Mouse (Mus musculus) embryonic facial prominence, embryonic 15.5 days (tissue): ENCODE data around the gene 2410015M20Rik. TPM values are rescaled to one million over a fixed set of nuclear protein-coding genes. Genes with fewer than 3 reads are reported as not detected.
A peak's percentile ranks its signal among the peaks of the same experiment; 100 is the strongest.

Experiments used
- ATAC-seq: fragments of 200-750 bp; cut with Nextera tagmentation; 2 replicates; pipeline ENCODE4 v1.8.0; 2017; ENCODE audit warnings: low read depth, moderate TSS enrichment; ENCODE audit not compliant: insufficient number of reproducible peaks, low FRiP score, low TSS enrichment
- H3K27ac ChIP-seq: fragments of 300-500 bp; sonication (generic); replicated peaks from 2 replicates; pipeline ENCODE4 v1.5.1; 2015; ENCODE audit warnings: mild to moderate bottlenecking, inconsistent platforms
- H3K27me3 ChIP-seq: fragments of 300-500 bp; sonication (generic); 2 replicates; pipeline ENCODE4 v1.6.1; 2015; ENCODE audit warnings: inconsistent platforms
- H3K36me3 ChIP-seq: fragments of 300-500 bp; sonication (generic); 2 replicates; pipeline ENCODE4 v1.6.1; 2015; ENCODE audit warnings: mild to moderate bottlenecking, inconsistent platforms
- H3K4me1 ChIP-seq: fragments of 300-500 bp; sonication (generic); 2 replicates; pipeline ENCODE4 v1.6.1; 2015; ENCODE audit warnings: inconsistent platforms
- H3K4me2 ChIP-seq: fragments of 300-500 bp; sonication (generic); replicated peaks from 2 replicates; pipeline ENCODE4 v1.6.1; 2015; ENCODE audit warnings: mild to moderate bottlenecking, inconsistent platforms
- H3K4me3 ChIP-seq: fragments of 300-500 bp; sonication (generic); replicated peaks from 2 replicates; pipeline ENCODE4 v1.5.1; 2015; ENCODE audit warnings: mild to moderate bottlenecking, inconsistent platforms
- H3K9ac ChIP-seq: fragments of 300-500 bp; sonication (generic); 2 replicates; pipeline ENCODE4 v1.6.1; 2015; ENCODE audit warnings: inconsistent platforms
- H3K9me3 ChIP-seq: fragments of 300-500 bp; sonication (generic); replicated peaks from 2 replicates; pipeline ENCODE4 v1.6.1; 2016; ENCODE audit warnings: inconsistent platforms
- WGBS: fragments of 180-500 bp; shearing (Covaris S2); methylation state at CpG from one replicate; pipeline ENCODE4 v1.1.7; 2015; 5-methylcytosine and 5-hydroxymethylcytosine counted together
- polyA plus RNA-seq: library from polyadenylated mRNA; unstranded; fragments of >200 nt; fragmentation: Nextera tagmentation; extraction: Ambion mirVana; gene quantifications from 2 replicates; pipeline ENCODE4 v1.2.1, GENCODE M21; 2015

2410015M20Rik gene
- polyA plus RNA-seq, 1 experiment from 2014 or later, result 262 TPM

- 92% methylated on average over 29 of the region's 29 CpGs for WGBS
- Histone ChIP-seq H3K4me3 (no peak overlapping the region), H3K27me3 (no peaks in the 10 kb centered on the region), H3K36me3 (peaks cover 100% of the 10 kb centered on the region), H3K27ac (no peak overlapping the region), H3K9ac (no peak overlapping the region), H3K9me3 (no peaks in the 10 kb centered on the region), H3K4me1 (no peaks in the 10 kb centered on the region), H3K4me2 (no peak overlapping the region)
- ATAC-seq, result no peak
These were observed 43.3 kb downstream of the 2410015M20Rik start for GRCm38 (mm10) chr17:56566293-56566692.

- Histone ChIP-seq H3K4me3 (no peak overlapping the region), H3K9me3 (no peaks in the 10 kb centered on the region), H3K36me3 (peaks cover 63% of the 10 kb centered on the region), H3K27ac (no peak overlapping the region), H3K27me3 (no peaks in the 10 kb centered on the region), H3K9ac (no peak overlapping the region), H3K4me2 (no peak overlapping the region), H3K4me1 (no peaks in the 10 kb centered on the region)
- WGBS, result 91% methylated on average over 2 of the region's 2 CpGs
- no peak for ATAC-seq
These were observed 47.7 kb downstream of the 2410015M20Rik start for GRCm38 (mm10) chr17:56561866-56562265.

GRCm38 (mm10) chr17:56560131-56560530, 49.4 kb downstream of the 2410015M20Rik start:
- Histone ChIP-seq H3K27ac (no peak overlapping the region), H3K9me3 (no peaks in the 10 kb centered on the region), H3K4me1 (no peaks in the 10 kb centered on the region), H3K9ac (no peak overlapping the region), H3K36me3 (peaks cover 45% of the 10 kb centered on the region), H3K4me2 (no peak overlapping the region), H3K27me3 (no peaks in the 10 kb centered on the region), H3K4me3 (no peak overlapping the region)
- WGBS, result 55% methylated on average over 1 of the region's 1 CpGs
- ATAC-seq, result no peak

- no peaks in the 10 kb centered on the region for H3K4me1 ChIP-seq
- WGBS, result 71% methylated on average over 3 of the region's 3 CpGs
- ATAC-seq, result no peak
These were observed 50.2 kb downstream of the 2410015M20Rik start for GRCm38 (mm10) chr17:56559386-56559785.

GRCm38 (mm10) chr17:56558448-56558847, 51.1 kb downstream of the 2410015M20Rik start:
- peak; percentile 56; the same call in 1 of the 2 replicates for ATAC-seq
- Histone ChIP-seq H3K4me1 (no peaks in the 10 kb centered on the region), H3K4me3 (no peak overlapping the region), H3K27me3 (no peaks in the 10 kb centered on the region), H3K9ac (no peak overlapping the region), H3K9me3 (no peaks in the 10 kb centered on the region), H3K36me3 (peaks cover 28% of the 10 kb centered on the region), H3K4me2 (no peak overlapping the region), H3K27ac (no peak overlapping the region)
- 26% methylated on average over 3 of the region's 3 CpGs for WGBS

More at GRCm38 (mm10) chr17:56559386-56559785, 50.2 kb downstream of the 2410015M20Rik start:
- Histone ChIP-seq H3K27me3 (no peaks in the 10 kb centered on the region), H3K9ac (no peak overlapping the region), H3K4me2 (no peak overlapping the region), H3K27ac (no peak overlapping the region), H3K9me3 (no peaks in the 10 kb centered on the region), H3K4me3 (no peak overlapping the region), H3K36me3 (peaks cover 38% of the 10 kb centered on the region)

Other genes starting within 250 kb of the 2410015M20Rik start
- 116 and 118 TPM in 2 replicates for gene Ptprs, start 133.3 kb downstream of the 2410015M20Rik start, polyA plus RNA-seq
- gene Znrf4, start 97.3 kb downstream of the 2410015M20Rik start, polyA plus RNA-seq, result not detected in 2 replicates
- 13.1 and 16.5 TPM in 2 replicates for gene Gm20219, start 55.4 kb downstream of the 2410015M20Rik start, polyA plus RNA-seq
- 87.5 and 98.4 TPM in 2 replicates for gene Safb2, start 25.2 kb downstream of the 2410015M20Rik start, polyA plus RNA-seq
- 101 and 109 TPM in 2 replicates for gene Safb, start 24.9 kb downstream of the 2410015M20Rik start, polyA plus RNA-seq
- gene Rpl36, start 3.6 kb upstream of the 2410015M20Rik start, polyA plus RNA-seq, result 1,900 and 1,905 TPM in 2 replicates
- 49.7 and 50.5 TPM in 2 replicates for gene Lonp1, start 17.1 kb upstream of the 2410015M20Rik start, polyA plus RNA-seq
- gene Catsperd, start 18.4 kb upstream of the 2410015M20Rik start, polyA plus RNA-seq, result 0.45 and 1.0 TPM in 2 replicates
- gene Ranbp3, start 63.5 kb upstream of the 2410015M20Rik start, polyA plus RNA-seq, result 90.4 and 91.7 TPM in 2 replicates
- gene Ndufa11, start 108.0 kb upstream of the 2410015M20Rik start, polyA plus RNA-seq, result 422 and 425 TPM in 2 replicates
- gene Vmac, start 108.3 kb upstream of the 2410015M20Rik start, polyA plus RNA-seq, result 23.9 and 26.1 TPM in 2 replicates
- 24.6 and 29.5 TPM in 2 replicates for gene Nrtn, start 147.8 kb upstream of the 2410015M20Rik start, polyA plus RNA-seq
- 44.4 and 47.8 TPM in 2 replicates for gene Dus3l, start 155.0 kb upstream of the 2410015M20Rik start, polyA plus RNA-seq
- 0.49 and 1.2 TPM in 2 replicates for gene Prr22, start 160.5 kb upstream of the 2410015M20Rik start, polyA plus RNA-seq
- 7.5 and 9.9 TPM in 2 replicates for gene Rfx2, start 221.2 kb upstream of the 2410015M20Rik start, polyA plus RNA-seq